Mouse (Mus musculus) lung, postnatal 4 days (tissue): Measurements from ENCODE around the gene Ift81.
A peak's percentile ranks its signal among the peaks of the same experiment; 100 is the strongest.
"Not testable (repeated sequence)": the region's sequence is repeated elsewhere in the genome, so short reads cannot be mapped to it uniquely, and the experiment has no call there.

Experiments
- DNase-seq, 2 experiments: peaks; one replicate each; pipeline ENCODE4 v3.0.0; 2021

The Ift81 gene

DNA sequence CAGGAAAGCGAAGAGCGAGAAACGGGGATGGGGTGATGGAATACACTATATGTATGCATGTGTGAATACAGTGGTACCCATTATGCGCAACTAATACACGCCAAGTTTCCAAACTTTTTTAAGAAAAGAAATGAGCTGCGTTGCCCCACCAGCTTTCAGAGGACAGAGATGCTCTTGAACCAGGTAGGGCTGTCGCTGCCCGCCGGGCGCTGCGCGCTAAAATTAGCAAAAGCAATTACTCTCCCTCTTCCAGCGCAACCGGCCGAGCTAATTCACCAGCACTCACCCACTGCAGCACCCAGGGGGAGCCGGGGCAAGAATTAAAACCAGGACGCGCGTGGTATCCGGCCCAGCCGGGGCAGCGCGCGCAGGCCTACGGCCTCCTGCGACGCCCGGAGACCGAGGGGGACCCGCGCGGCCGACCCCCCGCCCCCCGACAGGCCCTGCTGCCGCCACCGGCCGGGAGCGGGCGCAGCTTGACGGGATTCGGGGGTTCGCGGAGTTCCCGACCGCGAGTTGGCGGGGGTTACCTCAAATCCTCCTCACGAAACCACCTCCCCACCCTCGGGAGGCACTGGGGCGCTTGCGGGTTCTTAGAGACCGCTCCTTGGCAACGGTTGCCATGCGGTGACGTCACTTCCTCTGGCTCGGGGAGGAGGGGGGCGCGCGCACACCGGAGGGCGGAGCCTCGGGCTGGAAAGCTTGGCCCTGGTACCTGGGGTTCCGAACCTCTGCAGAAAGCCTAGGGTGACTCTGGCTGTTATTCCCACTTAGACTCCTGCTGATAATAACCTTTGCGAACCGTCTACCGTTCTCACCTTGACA is at the start of gene Ift81:
Ift81 (minus strand) TSS at position 611 of the 825 bp plus-strand sequence.
- DNase-seq, result peak; percentile 94 to 97

DNA sequence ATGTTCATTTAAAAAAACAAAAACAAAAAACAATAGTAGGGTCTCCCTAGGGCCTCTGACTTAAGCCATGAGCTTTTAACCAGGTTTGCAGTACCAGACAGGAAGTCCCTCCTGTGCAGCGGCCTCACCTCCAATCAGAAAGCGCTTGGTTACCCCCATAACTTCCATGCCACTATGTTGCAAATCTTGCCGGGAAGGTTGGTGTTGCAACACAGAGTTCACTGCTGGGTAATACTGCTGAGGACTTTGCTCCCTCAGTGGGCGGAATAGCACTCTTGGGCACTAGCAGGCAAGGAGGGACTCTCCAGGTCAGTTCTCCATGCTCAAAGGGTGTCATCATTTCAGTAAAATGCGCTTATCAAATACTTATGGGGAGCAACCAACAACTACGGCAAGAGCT is 48.2 kb upstream of the Ift81 start:
- no peak for DNase-seq

DNA sequence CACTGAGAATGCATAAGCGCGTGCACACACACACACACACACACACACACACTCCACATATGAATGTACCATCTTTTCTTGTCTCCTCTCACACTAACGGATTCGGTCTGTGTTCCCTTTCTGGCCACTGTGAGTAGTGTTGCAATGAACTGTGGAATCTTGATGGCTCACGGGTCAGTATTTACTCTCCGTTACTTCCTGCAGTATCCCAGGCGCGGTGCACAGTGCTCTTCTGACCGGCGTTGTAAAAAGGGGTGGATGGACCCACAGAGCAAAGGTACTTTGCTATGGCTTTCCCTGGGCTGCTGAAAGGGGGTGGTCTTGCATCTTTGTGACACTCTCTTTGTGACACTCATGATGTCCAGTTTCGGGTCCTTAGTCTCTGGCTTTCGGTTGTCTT is 42.5 kb upstream of the Ift81 start:
- no peak for DNase-seq

DNA sequence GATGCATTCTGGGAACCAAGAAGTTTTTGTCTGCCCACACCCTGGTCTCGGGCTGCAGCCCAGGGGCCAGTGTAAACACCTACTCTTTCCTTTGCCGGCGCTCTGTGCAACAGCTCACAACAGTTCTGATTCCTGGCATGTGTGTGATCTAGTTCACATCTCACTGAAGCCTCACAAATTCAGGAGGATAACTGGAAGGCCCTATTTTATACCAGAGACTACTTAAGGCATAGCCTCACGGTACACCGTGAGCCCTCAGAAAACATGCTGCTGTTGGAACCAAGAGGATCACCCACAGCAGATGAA is 39.9 kb upstream of the Ift81 start:
- DNase-seq, result no peak

DNA sequence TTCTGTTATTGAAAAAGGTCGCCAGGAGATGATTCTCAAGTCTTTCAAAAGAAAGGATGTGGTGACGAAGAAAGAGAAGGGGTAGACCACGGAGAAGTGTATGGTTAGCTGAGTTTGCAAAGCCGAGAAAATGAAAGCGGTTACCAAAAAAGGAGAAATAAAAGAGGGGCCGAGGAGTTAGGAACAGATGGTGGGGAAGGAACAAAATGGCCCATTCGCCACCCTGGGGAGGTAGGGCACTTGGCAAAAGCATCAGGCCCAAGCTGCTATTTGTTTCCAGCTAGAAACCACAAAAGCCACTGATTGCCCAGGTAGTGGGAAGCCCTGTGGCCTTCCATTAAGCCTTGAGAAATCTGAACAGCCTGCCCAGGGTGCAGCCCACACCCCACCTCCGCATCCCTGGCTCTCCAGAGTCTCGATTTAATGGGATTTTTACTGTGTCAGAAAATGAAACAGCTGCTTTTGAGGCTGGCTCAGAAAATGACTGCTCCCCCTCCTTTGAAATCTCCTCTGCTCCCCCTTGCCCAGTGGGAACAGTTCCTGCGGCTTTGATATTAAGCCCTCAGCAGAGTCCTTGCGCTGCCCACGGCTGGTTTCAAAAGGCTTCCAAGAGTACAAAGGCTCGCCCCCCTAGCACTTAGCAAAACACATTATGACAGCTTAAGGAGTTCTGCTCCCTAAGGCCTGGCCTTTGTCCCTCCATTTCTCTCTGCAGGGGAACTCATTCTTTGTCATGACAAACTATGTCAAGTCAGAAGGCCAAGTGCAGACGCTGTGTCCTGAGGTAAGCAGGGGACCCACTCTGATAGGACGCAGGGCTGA is 39.3 kb upstream of the Ift81 start:
- no peak for DNase-seq

DNA sequence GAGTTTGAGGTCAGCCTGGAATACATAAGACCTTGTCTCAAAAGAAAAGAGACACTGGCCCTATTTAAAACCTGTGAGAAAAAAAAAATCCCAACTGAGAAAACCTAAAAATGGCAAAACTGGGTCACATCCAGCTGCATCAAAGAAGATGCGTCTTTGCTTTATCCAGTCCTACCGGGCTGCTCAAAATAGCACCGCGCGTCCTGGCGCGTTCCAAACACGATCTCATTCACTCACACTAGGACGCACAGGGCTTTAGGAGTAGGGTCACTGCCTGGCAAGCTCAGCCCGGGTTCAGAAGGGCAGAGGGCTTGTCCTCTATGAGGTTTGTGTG is 38.8 kb upstream of the Ift81 start:
- no peak for DNase-seq

DNA sequence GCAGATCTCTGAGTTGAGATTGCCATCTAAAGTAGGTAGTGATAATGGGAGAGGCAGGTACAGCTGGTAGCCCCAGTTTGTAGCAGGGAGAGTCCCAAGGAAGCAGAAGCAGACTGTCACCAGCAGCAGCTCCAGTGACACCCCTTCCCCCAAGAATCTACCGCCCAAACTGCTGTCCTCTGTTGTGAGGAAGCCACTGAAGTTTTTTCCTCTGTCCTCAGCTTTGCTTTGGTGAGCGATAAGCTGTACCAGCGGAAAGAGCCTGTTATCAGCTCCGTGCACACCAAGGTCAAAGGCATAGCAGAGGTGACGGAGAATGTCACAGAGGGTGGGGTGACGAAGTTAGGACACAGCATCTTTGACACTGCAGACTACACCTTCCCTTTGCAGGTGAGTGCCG is 38.2 kb upstream of the Ift81 start:
- DNase-seq, result no peak

DNA sequence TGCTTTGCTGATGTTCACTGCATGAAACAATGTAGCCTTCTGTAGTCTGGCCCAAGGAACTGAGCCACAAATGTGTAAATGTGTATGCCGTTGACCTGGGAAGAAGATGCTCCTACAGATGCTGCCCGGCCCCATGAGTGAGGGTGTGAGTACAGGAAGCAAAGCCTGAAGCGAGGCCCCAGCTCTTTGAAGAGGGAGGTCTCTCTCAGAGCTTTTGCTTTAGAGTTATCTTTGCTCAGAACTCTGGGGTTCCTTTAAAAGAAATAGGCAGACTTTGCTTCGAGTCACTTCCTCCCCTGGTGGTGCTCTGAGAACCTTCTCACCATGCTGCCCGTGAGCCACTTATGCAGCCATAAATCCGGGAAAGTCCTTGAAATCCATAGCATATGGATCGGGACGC is 35.8 kb upstream of the Ift81 start:
- DNase-seq, result no peak

DNA sequence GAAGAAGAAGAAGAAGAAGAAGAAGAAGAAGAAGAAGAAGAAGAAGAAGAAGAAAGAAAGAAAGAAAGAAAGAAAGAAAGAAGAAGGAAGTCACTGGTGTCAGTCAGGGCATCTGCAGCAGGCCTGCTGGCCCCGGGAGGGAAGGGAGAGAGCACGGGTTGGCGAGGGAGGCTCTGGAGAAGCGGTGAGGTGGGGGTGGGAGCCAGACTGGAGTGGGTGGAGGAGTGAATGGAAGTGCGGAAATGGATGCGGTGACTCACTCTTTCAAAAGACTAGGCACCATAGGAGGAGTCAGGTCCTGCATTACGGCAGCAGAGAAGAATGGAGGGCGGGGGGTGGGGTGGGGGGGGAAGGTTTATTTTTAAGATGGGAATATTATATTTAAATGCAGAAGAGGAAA is 34.9 kb upstream of the Ift81 start:
- peak in 1 of 2 experiments; percentile 21 for DNase-seq

DNA sequence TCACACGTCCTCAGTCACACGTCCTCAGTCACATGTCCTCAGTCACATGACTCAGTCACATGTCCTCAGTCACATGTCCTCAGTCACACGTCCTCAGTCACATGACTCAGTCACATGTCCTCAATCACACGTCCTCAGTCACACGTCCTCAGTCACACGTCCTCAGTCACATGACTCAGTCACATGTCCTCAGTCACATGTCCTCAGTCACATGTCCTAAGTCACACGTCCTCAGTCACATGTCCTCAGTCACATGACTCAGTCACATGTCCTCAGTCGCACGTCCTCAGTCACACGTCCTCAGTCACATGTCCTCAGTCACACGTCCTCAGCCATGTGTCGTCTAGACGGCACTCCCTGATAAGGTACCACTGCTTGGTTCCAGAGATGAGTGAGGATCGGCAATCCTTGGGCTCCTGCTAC is 33.6 kb upstream of the Ift81 start:
- not testable (repeated sequence) for DNase-seq

DNA sequence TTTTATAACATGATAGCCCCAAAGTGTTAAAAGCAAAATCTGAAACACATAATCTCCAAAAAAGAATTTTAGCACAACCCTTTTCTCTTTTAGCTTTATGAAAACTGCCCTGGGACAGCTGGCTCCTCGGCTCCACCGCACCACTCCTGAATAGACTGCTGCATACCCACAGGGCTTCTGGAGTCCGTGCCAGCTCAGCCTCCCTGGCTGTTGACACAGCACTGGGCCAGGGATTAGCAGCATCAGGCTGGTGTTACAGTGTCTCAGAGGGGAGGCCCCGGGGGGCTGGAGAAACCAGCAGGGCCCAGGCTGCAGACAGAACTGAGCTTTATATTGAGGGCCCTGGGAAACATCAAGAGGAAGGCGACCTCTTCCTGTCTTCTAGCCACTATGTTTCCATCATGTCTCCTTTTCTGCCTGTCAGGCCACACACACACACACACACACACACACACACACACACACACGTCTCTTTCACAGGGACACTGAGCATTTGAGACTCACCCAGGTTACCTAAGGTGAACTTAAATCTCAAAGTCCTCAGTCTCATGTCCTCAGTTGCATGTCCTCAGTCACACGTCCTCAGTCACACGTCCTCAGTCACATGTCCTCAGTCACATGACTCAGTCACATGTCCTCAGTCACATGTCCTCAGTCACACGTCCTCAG is 33.1 kb upstream of the Ift81 start:
- no peak for DNase-seq

DNA sequence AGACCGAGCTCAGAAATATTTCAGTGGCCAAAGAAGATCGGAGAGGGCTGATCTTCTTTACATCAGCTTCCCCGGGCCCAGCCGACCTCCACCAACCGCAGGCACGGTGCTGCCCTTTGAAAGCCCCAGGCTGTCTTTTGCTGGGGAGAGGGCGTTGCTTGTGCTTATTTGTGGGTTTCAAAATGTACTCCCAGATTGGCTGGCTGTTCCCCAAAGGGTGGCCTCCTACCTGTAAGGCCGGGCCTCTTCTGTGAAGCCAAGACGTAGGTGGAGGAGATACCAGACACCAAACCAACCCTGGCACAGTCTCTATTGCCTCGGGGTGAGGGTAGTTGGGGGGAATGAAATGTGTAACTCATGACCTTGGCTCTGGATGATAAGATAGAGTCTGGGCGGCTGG is 31.7 kb upstream of the Ift81 start:
- no peak for DNase-seq

DNA sequence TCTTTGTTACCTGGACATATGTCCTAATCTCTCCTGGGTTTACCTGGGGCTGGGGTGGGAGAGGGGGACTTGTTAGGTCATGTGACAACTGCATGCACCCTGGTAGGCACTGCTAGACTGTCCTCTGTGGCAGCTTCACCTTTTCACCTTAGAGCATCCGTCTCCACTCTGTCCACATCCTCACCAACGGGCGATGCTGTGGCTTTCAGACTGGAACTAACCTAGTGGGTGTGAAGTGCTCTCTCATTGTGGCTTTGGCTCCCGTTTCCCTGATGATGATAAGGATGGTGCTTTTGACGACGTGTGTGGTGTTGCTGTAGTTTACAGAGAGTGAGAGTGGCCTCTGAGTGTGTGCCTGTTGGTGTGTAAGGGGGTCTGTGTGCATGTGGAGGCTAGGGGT is 31.0 kb upstream of the Ift81 start:
- no peak for DNase-seq

DNA sequence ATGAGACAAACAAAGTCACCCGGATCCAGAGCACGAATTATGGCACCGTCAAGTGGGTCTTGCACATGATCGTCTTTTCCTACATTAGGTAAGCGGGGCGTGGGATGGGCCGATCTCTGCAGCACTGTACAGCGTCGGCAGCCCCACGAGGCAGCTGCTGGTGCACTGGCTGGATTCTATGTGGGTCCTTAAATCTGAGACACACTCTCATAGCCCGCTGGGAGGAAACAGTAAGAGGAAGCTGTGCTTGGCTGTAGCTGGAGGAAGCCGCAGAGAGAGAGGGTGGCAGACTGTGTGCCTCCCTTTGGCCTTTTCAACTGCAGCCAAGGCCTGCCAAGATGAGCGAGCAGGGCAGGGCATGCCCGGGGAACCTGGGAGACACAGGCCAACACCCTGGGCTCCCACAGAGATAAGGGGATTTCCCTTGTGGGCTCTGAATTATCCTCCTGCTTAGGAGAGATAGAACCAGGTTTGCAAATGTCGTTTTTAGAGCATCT is 29.8 kb upstream of the Ift81 start:
- DNase-seq, result peak; percentile 65 to 74

DNA sequence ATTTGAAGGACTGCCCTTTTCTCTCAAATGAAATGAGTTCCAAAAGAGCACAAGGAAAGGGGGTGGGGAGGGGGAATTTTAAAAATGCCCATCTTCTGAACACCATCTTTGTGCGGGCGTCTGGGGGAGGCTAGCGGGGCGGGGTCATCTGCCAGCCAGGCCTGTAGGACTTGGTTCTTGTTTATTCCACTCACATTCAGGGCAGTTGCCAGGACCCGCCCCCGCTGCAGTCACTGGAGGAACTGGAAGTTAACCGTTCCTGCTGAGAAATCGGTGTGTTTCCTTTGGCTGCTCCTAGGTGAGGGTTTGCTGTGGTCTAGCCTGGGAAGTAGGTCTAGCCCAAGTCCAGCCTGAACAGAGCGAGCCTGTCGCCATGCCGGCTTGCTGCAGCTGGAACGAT is 29.4 kb upstream of the Ift81 start, which contains the start of gene P2rx7:
P2rx7 (plus strand) TSS at position 211 of the 400 bp plus-strand sequence.
- peak; percentile 82 to 86 for DNase-seq

DNA sequence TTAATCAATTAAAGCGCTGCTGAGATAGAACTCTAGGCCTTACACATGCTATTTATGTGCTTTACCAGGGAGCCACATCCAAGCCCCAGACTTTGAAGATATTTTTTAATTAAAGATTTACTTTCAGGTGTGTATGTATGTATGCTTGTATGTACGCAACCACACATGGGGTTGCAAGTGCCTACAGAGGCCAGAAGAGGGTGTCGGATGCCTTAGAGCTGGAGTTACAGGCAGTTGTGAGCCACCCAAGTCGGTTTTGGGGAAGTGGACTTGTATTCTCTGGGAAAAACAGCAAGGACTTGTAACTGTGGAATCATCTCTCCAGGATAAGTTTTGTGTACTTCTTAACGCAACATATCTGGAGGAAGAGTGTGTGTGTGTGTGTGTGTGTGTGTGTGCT is 25.7 kb upstream of the Ift81 start:
- DNase-seq, result no peak

DNA sequence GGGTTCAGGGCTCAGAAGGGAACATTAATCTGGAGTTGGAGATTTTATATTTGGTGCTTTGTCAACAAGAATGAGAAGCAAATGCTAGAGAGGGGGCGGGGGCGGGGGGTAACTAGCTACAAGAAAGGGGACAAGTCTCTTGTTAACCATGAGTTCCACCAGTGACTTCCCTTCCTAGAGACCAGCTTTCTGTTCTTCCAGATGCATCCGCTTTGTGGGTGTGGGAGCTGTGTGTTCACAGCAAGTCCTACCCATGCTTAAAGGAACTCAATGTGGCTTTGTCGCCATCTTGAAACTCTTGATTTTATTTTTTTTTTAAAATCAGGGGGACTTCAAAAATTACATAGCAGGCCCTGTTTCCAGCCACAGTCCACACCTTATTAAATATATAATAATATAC is 25.2 kb upstream of the Ift81 start:
- DNase-seq, result no peak

DNA sequence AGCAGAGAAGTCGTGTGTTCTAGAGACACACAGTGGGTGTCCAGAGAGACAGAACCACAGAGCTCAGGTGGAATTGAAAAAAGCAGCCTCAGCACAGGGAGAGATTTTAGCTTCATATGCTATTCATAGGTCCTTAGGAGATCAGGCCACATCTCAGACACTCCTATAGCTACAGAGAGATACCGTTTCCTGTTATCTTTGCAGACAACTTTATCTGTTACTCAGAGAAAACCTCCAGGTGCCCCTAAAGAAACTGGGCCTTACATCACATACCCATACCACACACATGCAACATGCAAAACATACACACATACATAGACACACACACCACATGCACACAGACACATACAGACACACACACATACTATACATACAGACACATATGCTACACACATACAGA is 24.0 kb upstream of the Ift81 start:
- no peak for DNase-seq

DNA sequence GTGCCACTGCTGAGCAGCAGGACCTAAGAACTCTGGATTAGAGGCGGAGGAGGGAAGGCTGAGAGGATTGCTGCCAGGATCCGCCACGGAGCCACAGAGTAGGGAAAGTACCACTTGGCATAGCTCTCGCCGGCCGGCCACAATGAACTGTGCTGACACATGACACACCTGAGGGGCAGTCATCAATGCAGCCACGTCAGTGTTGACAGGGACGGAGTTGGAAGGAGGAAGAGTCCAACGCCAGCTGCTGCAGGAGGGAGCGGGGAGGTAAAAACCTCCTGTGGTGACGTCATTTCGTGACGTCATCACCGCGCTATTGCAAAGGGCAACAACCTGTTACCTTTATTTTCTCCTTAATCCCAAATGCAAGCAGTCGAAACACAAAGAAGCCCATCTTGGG is 22.6 kb upstream of the Ift81 start:
- DNase-seq, result peak; percentile 33 to 62

DNA sequence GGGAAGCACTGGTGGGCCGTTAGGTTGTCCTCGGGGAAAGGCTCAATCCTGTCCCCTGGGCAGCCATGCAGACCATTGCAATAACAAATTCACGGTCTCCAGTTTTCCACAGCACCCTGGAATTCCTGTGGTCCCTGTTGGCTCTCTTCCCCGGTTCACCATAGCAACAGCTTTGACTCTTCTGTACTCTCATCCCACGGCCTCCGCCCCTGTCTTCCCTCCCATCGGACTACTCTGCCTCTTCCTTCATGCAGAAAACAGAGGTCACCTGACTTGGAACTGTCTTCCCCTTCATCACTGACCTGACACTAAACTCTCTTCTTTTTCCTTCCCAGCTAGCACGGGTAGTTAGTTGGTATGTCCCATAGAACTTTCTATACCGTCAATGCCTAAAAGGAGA is 22.0 kb upstream of the Ift81 start:
- no peak for DNase-seq

DNA sequence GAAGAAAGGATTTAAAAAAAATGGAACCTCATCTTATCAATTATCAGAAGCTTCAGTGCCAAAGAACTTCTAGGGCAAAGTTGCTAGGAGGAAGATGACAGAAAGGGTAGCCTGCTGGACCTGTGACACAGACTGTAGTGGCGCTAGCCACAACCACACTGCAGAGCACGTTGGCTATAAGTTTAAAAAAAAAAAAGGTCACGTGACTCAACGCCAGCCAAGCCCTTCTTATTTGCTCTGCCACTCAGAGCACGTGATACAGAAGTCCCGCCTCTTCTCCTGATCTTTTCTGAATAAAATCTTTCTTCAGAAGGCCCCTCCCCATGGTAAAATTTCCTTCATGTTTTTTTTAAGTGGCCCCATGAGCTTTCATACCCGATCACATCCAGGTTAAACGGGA is 20.9 kb upstream of the Ift81 start:
- no peak for DNase-seq

DNA sequence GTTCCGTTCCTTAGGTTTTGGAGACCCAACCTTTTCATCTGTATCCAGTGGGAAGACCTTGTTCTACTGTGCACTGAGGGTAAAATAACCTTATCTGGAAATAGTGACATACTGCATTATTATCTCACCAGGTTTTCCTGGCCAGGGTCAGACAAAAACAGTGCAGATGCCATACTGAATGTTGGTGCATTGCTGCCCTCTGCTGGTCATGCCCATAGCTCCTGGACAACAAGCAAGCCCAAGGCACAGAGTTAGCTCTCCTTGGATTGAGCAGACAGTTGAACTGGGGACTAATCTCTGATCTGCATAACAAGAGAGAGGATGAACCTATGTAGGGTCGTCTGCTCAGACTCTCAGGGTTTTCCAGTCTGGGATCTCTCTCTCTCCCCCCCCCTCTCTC is 12.9 kb upstream of the Ift81 start:
- peak; percentile 84 to 92 for DNase-seq

DNA sequence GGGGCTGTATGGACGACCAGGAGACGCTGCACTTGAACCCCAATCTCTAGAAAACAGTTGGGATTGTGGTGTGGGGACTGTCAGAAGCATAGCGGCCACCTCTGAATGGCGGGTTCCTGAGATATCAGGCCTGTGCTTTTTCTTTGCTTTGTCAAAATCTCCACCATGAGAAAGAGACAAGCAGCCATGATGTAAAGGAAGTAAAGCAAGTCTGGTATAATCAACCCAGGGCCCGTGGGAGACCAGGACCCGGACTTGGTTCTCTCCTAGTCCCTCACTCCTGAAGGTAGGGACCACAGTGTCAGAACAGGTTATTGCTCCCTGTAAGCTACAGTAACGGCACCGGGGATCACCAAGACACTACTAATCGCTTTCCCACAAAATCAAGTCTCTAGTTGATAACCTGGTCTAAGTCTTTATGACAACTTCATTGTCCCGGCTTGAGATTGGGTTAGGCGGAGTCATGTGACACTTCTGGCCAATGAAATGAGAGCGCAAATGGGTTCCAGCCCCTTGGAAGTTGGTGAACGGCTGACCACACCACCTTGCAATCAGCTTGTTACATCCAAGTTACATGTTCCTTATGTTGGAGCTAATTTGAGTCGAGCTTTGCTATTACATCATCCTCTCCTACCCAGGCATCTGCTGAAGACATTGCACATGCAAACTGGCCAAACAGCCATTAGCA is 11.4 kb upstream of the Ift81 start:
- no peak for DNase-seq
